Mouse (Mus musculus) embryonic fibroblast, embryonic 13.5 days (primary cell): ENCODE data around the gene Slc25a33.

Source experiments
- CTCF ChIP-seq: IDR thresholded peaks from 2 replicates; pipeline ENCODE4 v1.5.1; 2011; ENCODE audit warnings: mild to moderate bottlenecking, control low read depth, low read length, moderate library complexity, borderline replicate concordance; ENCODE audit not compliant: insufficient read depth
- POLR2A ChIP-seq: IDR thresholded peaks from 2 replicates; pipeline ENCODE4 v1.6.1; 2011; ENCODE audit warnings: low read depth, mild to moderate bottlenecking, control low read depth, low read length, moderate library complexity

DNA sequence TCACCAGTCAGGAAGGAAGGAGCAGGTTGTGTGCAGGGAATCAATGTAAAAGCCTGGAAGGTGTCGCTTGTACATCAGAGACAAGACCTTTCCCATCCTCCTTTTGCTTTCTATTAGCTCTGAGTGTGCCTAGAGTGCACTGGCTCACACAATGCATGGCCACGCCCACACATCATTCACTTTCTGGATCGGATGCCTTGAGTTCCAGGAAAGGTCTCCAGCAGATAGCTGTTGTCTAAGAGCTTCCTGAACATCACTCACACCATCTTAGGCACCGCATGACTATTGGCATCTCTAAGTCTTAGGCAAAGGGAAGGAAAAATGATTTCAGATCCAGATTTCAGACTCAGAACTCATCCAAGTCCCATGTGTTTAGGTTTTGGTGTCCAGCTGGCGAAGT, 34.6 kb downstream of the Slc25a33 start:
- TF ChIP-seq CTCF (no peak), POLR2A (no peak)
